In the genomic region with DNA sequence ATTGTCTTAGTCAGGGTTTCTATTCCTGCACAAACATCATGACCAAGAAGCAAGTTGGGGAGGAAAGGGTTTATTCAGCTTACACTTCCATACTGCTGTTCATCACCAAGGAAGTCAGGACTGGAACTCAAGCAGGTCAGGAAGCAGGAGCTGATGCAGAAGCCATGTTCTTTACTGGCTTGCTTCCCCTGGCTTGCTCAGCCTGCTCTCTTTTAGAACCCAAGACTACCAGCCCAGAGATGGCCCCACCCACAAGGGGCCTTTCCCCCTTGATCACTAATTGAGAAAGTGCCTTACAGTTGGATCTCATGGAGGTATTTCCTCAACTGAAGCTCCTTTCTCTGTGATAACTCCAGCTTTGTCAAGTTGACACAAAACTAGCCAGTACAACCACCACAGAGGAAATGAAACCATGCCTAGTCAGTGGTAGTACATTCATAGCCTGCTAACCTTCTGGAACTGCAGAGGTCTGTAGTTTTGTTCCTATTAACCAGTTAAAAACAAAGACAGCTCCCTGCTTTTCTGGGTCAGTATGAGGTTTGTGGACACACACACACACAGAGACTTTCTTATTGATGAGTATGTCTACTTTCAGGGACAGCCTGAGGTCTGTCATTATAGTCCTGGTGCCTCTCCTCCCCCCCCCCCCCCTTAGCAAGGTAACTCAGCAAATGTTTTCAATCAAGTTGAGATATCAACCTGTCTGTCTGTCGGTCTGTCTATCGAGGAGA, we compare ENCODE assay signal across 7 mouse cellular contexts. TPM values are rescaled to one million over a fixed set of nuclear protein-coding genes. Genes with fewer than 3 reads are reported as not detected.
DNase-seq lines count a peak whose midpoint lies in the region; ATAC-seq lines count a peak whose summit lies in the region.
"Not testable (repeated sequence)": the region's sequence is repeated elsewhere in the genome, so short reads cannot be mapped to it uniquely, and the experiment has no call there.

No protein-coding gene starts in this region.

- WGBS in forebrain, embryonic 13.5 days, result 42% methylated on average over 2 of the region's 2 CpGs
- 33% methylated on average over 2 of the region's 2 CpGs for WGBS in heart, embryonic 15.5 days
- 28% methylated on average over 2 of the region's 2 CpGs for WGBS in intestine, embryonic 16.5 days
- 45% methylated on average over 2 of the region's 2 CpGs for WGBS in limb, embryonic 15.5 days
- 44% methylated on average over 2 of the region's 2 CpGs for WGBS in neural tube, embryonic 13.5 days

- peak overlapping the region; percentile 91 for H3K9ac ChIP-seq in forebrain, embryonic 13.5 days
- H3K9ac ChIP-seq in heart, embryonic 15.5 days, result peak overlapping the region; percentile 90; the same call in 1 of the 2 replicates
- peak overlapping the region; percentile 78 for H3K9ac ChIP-seq in intestine, embryonic 16.5 days (ENCODE audit: low read depth, low read length)
- H3K9ac ChIP-seq in limb, embryonic 15.5 days, result 0 out of 2 replicates have a peak overlapping the region, but pooled peaks have one; percentile 67
- H3K9ac ChIP-seq in neural tube, embryonic 13.5 days, result peak overlapping the region; percentile 82

- H3K4me1 ChIP-seq in forebrain, embryonic 13.5 days, result peaks cover 16% of the 10 kb centered on the region
- H3K4me1 ChIP-seq in heart, embryonic 15.5 days (replicated peaks); intestine, embryonic 16.5 days (ENCODE audit: control insufficient read depth, insufficient read depth, low read length); limb, embryonic 15.5 days: not testable (repeated sequence)
- H3K4me1 ChIP-seq in neural tube, embryonic 13.5 days (replicated peaks), result peaks cover 16% of the 10 kb centered on the region

- not testable (repeated sequence) for H3K36me3 ChIP-seq in forebrain, embryonic 13.5 days (ENCODE audit: poor library complexity, severe bottlenecking); heart, embryonic 15.5 days; intestine, embryonic 16.5 days (ENCODE audit: control insufficient read depth, insufficient read depth, low read length); limb, embryonic 15.5 days; neural tube, embryonic 13.5 days

- H3K27me3 ChIP-seq in forebrain, embryonic 13.5 days; heart, embryonic 15.5 days; intestine, embryonic 16.5 days (replicated peaks; ENCODE audit: control insufficient read depth, insufficient read depth, low read length); limb, embryonic 15.5 days; neural tube, embryonic 13.5 days: not testable (repeated sequence)

- ATAC-seq in forebrain, embryonic 13.5 days; heart, embryonic 15.5 days (replicated peaks; ENCODE audit: insufficient number of reproducible peaks, insufficient read depth, low FRiP score, low read depth); intestine, embryonic 16.5 days; limb, embryonic 15.5 days (ENCODE audit: insufficient number of reproducible peaks, low FRiP score, low TSS enrichment, low read depth); neural tube, embryonic 13.5 days (ENCODE audit: low read depth): not testable (repeated sequence)
- ATAC-seq in megakaryocyte, adult 5-6 weeks (ENCODE audit: poor library complexity, severe bottlenecking), result peak; percentile 27; the same call in 1 of the 2 replicates

- H3K9me3 ChIP-seq in forebrain, embryonic 13.5 days (replicated peaks); heart, embryonic 15.5 days (replicated peaks); intestine, embryonic 16.5 days (ENCODE audit: control insufficient read depth, low read length); limb, embryonic 15.5 days; neural tube, embryonic 13.5 days: not testable (repeated sequence)

- H3K4me2 ChIP-seq in forebrain, embryonic 13.5 days, result peak overlapping the region; percentile 82
- peak overlapping the region; percentile 94 for H3K4me2 ChIP-seq in heart, embryonic 15.5 days
- peak overlapping the region; percentile 67 for H3K4me2 ChIP-seq in intestine, embryonic 16.5 days (ENCODE audit: low read depth, low read length)
- H3K4me2 ChIP-seq in limb, embryonic 15.5 days, result peak overlapping the region; percentile 83
- H3K4me2 ChIP-seq in neural tube, embryonic 13.5 days, result peak overlapping the region; percentile 79

- H3K27ac ChIP-seq in forebrain, embryonic 13.5 days; intestine, embryonic 16.5 days (ENCODE audit: low read length); limb, embryonic 15.5 days; neural tube, embryonic 13.5 days (replicated peaks): not testable (repeated sequence)
- H3K27ac ChIP-seq in heart, embryonic 15.5 days, result peak overlapping the region; percentile 93; the same call in 1 of the 2 replicates

- peak overlapping the region; percentile 83 for H3K4me3 ChIP-seq in forebrain, embryonic 13.5 days
- peak overlapping the region; percentile 95 for H3K4me3 ChIP-seq in heart, embryonic 15.5 days
- peak overlapping the region; percentile 66 for H3K4me3 ChIP-seq in intestine, embryonic 16.5 days (ENCODE audit: low read length)
- H3K4me3 ChIP-seq in limb, embryonic 15.5 days, result peak overlapping the region; percentile 86
- peak overlapping the region; percentile 88 for H3K4me3 ChIP-seq in neural tube, embryonic 13.5 days

- DNase-seq in c-Kit-negative CD71-positive TER-119-positive erythroid progenitor cells, embryonic 14.5 days (ENCODE audit: low read depth, low spot score), result peak; percentile 17

RNA-seq across cellular contexts. Expression of a gene that starts 0.9 kb away (rescaled TPM):
- 4.3 and 4.5 TPM in 2 replicates for polyA plus RNA-seq in forebrain, embryonic 13.5 days (2015; fragmentation: Nextera tagmentation; extraction: Ambion mirVana)
- polyA plus RNA-seq in heart, embryonic 15.5 days (2015; fragmentation: Nextera tagmentation; extraction: Ambion mirVana), result 0.60 and 0.85 TPM in 2 replicates
- 2.2 and 2.8 TPM in 2 replicates for polyA plus RNA-seq in intestine, embryonic 16.5 days (2015; fragmentation: Nextera tagmentation; extraction: Ambion mirVana)
- polyA plus RNA-seq in limb, embryonic 15.5 days (2015; fragmentation: Nextera tagmentation; extraction: Ambion mirVana), result 0.55 and 0.61 TPM in 2 replicates
- 0.04 TPM in 1 of 2 replicates, not detected in the other for total RNA-seq in megakaryocyte, adult 5-6 weeks (2015)
- total RNA-seq in megakaryocyte, adult 5-6 weeks (2017), result 0.08 TPM in 1 of 2 replicates, not detected in the other
- 8.7 and 9.5 TPM in 2 replicates for polyA plus RNA-seq in neural tube, embryonic 13.5 days (2015; fragmentation: Nextera tagmentation; extraction: Ambion mirVana)

RNA-seq across cellular contexts. Expression of a gene that starts 5.6 kb away (rescaled TPM):
- polyA plus RNA-seq in forebrain, embryonic 13.5 days (2015; fragmentation: Nextera tagmentation; extraction: Ambion mirVana), result 0.59 and 0.61 TPM in 2 replicates
- 2.4 and 3.1 TPM in 2 replicates for polyA plus RNA-seq in heart, embryonic 15.5 days (2015; fragmentation: Nextera tagmentation; extraction: Ambion mirVana)
- polyA plus RNA-seq in intestine, embryonic 16.5 days (2015; fragmentation: Nextera tagmentation; extraction: Ambion mirVana), result 20.2 and 25.9 TPM in 2 replicates
- polyA plus RNA-seq in limb, embryonic 15.5 days (2015; fragmentation: Nextera tagmentation; extraction: Ambion mirVana), result 2.4 and 2.7 TPM in 2 replicates
- 1.3 TPM in 2 replicates for total RNA-seq in megakaryocyte, adult 5-6 weeks (2015)
- total RNA-seq in megakaryocyte, adult 5-6 weeks (2017), result 0.81 and 1.6 TPM in 2 replicates
- polyA plus RNA-seq in neural tube, embryonic 13.5 days (2015; fragmentation: Nextera tagmentation; extraction: Ambion mirVana), result 1.5 and 1.8 TPM in 2 replicates
